Mouse (Mus musculus) cerebral cortex, adult 2 months (tissue): Measurements from ENCODE around the gene Acsf3.

ENCODE experiments used
- WGBS: fragments of 180-500 bp; shearing (Covaris S2); methylation state at CpG from one replicate; pipeline ENCODE4 v1.1.7; 2018; 5-methylcytosine and 5-hydroxymethylcytosine counted together

Gene Acsf3

DNA sequence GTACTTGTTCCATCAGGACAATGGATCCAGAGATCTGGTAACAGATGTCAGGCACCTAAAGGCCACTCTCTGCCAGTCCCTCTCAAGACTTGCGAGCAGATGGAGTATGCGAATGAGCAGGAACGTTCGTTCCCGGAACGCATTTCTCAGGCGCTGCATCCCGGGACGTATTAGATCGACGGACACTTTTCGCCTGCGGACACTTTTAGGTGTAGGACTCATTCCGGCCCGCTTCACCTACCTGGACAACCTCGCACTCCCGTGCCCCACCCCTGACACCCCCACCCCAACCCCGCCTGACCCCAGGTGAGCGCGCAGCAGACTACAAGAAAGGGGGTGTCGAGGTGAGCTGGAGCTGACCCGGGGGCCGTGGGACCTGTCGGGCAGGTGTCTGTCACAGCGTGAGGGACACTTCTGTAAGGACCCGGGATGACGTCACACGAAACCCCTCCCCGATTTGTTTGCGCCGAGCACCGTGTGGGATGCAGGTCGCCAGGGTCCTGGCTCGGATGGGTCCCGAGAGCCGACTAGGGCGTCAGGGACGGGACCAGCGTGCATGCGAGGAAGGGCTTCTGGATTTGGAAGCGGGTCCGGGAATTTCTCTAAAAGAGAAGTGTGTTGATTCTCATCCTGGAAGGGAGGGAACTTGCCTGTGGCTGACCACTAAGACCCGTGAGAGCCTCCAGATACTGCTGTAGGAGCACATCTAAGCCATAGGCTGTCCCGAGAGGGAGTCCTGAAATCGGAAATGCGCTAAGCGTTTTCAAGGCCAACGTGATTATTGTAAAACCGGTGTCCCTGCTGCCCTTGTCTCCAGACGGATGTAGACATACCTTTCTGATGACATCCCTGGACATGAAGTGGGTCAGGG, at the start of gene Acsf3:
Acsf3 (plus strand) TSS at position 202 of the 871 bp plus-strand sequence.
- 1% methylated on average over 50 of the region's 50 CpGs for WGBS

DNA sequence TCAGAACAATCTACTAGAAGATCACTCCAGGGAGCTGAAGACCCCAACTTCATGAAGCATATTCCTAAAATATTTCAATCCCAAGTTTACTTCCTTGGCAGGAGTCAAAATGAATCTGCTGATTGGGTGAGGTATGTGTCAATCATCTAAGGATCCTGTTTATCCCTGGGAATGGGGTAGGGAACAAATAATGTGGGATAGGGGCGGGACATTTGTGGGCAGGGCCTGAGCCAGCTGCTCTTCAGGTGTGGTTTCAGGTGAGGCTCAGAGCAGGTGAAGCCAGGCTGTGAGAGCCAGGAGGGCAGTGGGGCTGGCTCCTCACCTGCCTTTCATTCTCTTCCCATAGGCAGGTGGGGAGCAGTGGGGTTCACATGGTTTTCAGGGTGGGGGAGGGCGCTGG, 48.5 kb upstream of the Acsf3 start:
- 62% methylated on average over 2 of the region's 2 CpGs for WGBS

GRCm38 (mm10) chr8:122727412-122727811, 47.9 kb upstream of the Acsf3 start:
- 65% methylated on average over 5 of the region's 5 CpGs for WGBS

- 51% methylated on average over 3 of the region's 3 CpGs for WGBS
Observed at GRCm38 (mm10) chr8:122728630-122729029, 46.7 kb upstream of the Acsf3 start.

GRCm38 (mm10) chr8:122735110-122735509, 40.2 kb upstream of the Acsf3 start:
- 65% methylated on average over 3 of the region's 3 CpGs for WGBS

DNA sequence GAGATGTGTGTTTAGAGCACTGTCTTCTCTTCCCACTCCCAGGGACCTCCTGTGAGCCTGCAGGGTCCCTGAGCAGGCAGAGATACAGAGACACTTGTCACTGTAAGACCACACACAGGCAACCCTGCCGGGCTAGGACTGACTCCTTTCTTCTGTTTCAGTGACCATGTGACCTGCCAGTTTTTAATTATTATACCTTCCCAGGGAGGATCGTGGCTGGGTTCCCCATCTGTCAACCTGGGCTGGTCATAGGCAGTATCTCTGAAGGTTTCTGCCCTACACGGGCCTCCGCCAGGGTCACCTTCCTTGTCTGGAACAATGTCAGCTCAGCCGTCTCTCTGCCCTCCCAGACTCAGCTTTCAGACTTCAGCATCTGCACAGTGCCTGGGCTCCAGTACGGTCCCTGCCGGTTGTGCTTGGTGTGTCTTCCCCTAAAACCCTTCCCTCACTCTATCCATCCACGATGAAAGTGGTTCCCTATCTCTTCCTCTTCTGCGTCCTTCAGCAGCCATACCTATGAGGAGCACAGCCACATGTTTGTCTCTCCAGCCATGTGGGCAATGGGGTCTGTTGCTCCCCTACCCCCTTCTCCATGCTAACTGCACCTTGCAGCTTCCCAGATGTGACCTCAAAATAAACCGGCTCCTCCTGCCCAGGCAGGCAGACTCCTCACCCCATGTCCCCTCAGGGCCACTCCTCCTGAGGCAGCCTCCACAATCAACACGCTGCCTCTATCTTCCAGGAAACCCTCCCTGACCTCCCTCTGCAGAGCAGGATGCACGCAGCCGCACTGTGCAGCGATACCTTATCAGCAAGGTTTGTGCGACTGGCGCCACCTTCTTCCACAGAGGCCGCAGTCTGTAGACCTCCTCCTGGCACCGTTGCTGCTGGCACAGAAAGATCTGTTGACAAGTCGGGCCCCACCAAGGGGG, 39.5 kb upstream of the Acsf3 start:
- 58% methylated on average over 19 of the region's 19 CpGs for WGBS

DNA sequence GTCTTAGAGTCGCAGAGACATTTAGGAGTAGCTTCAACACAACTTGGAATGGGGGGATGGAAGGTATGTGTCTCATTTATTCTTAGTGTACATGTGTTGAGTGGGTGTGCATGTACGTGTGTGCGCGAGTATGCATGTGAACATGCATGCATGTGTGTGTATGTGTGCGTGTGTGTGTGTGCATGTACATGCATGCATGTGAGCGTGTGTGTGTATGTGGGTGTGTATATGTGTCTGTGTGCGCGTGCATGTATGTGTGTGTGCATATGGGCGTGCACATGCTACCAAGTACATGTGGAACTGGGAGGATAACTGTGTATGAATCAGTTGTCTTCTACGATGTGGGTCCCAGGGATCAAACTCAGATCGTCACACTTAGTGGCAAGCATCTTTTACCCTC, 38.7 kb upstream of the Acsf3 start:
- whole genome bisulfite sequencing = 87% methylated on average over 11 of the region's 11 CpGs

- 71% methylated on average over 4 of the region's 4 CpGs for WGBS
Observed at GRCm38 (mm10) chr8:122737071-122737470, 38.2 kb upstream of the Acsf3 start.

DNA sequence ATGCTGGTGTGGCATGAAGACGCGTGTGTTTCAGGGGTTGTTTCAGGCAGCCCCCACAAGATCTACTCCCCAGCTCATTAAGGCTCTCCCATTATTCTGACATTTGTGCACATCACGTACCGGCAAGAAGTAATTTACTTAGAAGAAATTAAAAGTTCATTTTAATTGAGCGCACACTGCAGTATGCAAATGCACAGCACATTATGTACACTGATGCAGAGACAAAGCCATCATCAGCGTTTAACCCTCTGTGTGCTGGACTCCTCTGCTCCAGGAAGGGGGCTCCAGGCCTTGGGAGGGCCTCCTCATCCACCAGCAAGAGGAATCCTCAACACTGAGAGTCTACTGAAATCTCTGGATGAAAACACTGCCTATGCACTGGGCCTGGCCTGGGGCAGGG, 37.4 kb upstream of the Acsf3 start:
- 51% methylated on average over 6 of the region's 6 CpGs for WGBS

- 38% methylated on average over 11 of the region's 11 CpGs for WGBS
Observed at GRCm38 (mm10) chr8:122739102-122739725, 36.1 kb upstream of the Acsf3 start.

- WGBS = 17% methylated on average over 19 of the region's 19 CpGs
Observed at GRCm38 (mm10) chr8:122742471-122742870, 32.8 kb upstream of the Acsf3 start.

DNA sequence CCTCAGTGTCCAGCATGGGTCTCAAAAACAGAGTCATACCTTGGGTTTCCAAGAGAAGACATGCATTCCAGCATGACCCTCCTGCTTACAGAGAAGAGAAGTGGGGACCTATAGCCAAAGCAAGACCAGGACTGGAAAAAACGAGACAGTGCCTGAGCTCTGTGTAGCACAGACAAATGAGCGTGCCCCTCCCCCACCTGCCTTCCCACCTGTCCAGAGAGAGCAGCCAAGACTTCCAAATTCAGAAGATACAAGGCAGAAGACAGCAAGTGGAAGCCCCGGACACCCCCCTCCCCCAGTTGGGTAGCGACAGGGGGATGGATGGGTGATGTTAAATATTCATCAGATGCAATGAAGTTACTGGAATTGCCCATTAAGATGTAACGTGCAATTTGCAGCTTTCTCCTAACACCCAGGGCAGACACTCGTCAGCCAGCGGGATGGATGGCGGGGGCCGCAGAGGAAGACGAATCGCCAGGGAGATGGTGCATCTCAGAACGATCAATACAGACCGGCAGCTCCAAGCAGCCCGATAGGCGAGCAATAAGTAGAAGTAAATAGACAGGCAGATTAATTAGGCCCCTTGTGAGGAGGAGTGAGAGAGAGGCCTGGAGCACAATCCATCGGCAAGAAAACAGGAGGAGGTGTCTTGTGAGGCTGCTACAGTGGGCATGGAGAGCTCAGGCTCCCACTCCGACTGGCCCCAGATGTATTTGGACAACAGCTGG, 30.1 kb upstream of the Acsf3 start:
- WGBS = 36% methylated on average over 17 of the region's 17 CpGs

DNA sequence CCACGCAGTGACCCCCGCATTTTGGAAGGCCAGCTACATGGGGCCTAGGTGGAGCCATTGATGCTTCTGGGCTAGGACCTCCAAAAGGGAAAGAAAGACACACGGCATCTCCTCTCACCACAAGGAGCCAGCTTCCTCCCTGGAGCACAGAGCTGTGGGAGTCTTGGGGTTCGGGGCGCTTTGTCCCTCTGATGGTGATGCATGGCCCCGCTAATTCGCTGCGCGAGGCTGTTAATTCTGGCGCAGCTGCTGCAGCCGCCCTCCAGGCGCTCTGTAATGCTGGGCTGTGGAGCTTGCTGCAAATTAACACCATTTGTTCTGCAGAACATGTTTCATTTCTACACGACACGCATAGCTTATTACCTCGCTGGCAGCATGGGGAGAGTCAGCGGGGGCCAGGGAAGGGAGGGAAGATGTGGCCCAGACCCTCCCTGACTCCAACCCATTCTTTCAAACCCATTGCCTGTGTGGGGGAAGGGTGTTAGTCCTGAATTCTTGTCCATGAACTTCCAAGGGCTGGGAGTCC, 29.5 kb upstream of the Acsf3 start:
- WGBS = 16% methylated on average over 16 of the region's 16 CpGs

- WGBS = 42% methylated on average over 7 of the region's 7 CpGs
Observed at GRCm38 (mm10) chr8:122746439-122746838, 28.8 kb upstream of the Acsf3 start.

- 60% methylated on average over 1 of the region's 1 CpGs for WGBS
Observed at GRCm38 (mm10) chr8:122747825-122748224, 27.5 kb upstream of the Acsf3 start.

- WGBS = 38% methylated on average over 6 of the region's 6 CpGs
Observed at GRCm38 (mm10) chr8:122749333-122749958, 25.8 kb upstream of the Acsf3 start.

DNA sequence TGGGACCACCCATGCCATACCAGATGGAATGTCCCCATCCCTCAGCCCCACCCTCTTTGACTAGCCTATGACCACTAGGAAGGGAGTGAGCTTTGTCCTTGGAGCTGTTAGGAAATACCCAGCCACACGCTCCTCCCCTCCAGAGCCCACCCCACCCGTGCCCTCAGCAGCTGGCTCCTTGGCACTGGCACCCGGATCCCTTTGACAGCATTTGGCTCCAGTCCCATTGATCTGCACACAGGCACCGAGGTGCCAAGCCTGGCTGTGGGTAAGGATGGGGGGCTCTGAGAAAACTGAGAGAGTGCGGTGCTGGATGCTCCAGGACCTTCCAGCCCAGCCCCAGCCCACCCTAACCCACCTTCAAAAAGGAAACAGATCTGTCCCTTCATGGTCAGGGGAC, 23.9 kb upstream of the Acsf3 start:
- 19% methylated on average over 5 of the region's 5 CpGs for WGBS

DNA sequence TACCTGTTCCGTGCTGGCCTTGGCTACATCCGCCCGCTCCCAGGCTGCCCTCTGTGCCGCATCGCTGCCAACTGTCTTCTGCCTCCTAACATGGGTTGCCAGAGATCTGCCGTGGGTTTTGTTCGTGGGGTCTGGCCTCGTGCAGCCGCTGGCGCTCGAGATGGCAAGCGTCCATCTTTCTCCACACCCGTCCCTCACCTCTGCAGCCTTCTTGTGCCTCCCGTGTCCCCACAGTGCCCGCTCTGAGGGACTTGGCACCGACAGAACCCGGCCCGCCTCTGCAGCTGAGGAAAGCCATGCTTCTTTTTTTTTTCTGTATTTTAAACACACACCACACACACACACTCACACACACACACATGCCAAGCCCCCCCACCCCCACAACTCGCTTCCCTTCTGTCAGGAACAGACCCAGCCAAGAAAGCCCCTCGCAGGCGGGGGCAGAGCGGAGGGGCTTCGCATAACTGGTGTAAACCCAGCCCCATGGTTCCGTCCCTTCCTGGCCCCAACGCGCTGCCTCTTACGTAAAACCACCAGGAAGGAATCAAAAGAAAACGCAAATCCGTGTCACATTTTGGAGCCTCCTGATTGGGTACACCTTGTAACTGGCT, 23.1 kb upstream of the Acsf3 start:
- WGBS = 27% methylated on average over 29 of the region's 29 CpGs

GRCm38 (mm10) chr8:122760116-122760515, 15.2 kb upstream of the Acsf3 start:
- WGBS = 69% methylated on average over 7 of the region's 7 CpGs

- 82% methylated on average over 6 of the region's 6 CpGs for WGBS
Observed at GRCm38 (mm10) chr8:122761109-122761508, 14.2 kb upstream of the Acsf3 start.
